Mouse (Mus musculus): ENCODE results near the gene Pou2f1. TPM values are rescaled to one million over a fixed set of nuclear protein-coding genes. Genes with fewer than 3 reads are reported as not detected.

Gene Pou2f1
- polyA plus RNA-seq (2011; ENCODE audit: insufficient read length, low read depth, missing spikeins), result 4.6 and 6.3 TPM in 2 replicates

DNA sequence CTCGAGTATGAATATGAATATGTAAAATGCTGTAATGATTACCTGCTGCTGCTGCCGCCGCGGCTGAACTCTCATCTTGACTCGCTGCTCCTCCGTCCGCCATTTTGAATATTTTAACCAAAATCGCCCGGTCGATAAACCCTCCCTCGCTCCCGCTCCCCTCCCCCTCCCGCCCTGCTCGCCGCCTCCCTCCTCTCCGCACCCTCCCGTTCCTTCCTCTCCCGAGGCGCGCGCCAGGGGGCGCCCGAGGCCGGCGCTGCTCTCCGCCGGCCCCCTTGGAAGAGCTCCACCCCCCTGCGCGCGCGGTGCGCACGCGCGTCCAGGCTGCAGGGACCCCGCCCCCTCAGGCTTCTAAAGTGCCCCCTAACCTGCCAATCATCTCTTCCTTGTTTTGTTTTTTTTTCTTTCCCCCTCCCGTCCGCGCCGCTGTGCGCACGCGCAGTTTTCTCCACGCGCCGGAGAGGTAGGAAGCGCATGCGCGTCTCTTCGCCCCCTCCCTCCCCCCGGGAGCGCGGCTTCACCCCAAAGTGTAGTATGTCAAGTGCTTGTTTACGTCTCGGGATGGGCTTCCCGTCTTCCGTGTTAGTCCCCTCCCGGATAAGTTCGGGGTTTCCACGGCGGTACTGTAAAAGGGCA, at the start of gene Pou2f1:
Gene Pou2f1 (minus strand): TSS at position 159 of the 636 bp plus-strand sequence.
- Histone ChIP-seq H3K4me3 (ENCODE audit: insufficient read depth, low read length) (peak within 1 kb of the TSS; percentile 79), H3K4me1 (ENCODE audit: control insufficient read depth, insufficient read depth, low read length) (peaks cover 2% of the 10 kb centered on the region; the same call in 1 of the 2 replicates), H3K27ac (ENCODE audit: insufficient read depth, low read length) (peak within 1 kb of the TSS; percentile 45; the same call in 1 of the 2 replicates)
- TF ChIP-seq CTCF (IDR thresholded peaks at IDR 0.05; ENCODE audit: borderline replicate concordance, insufficient read depth, low read length) (peak; percentile 21; the same call in 1 of the 2 replicates), POLR2A (IDR thresholded peaks at IDR 0.05; ENCODE audit: low read depth, low read length) (peak; percentile 81)

DNA sequence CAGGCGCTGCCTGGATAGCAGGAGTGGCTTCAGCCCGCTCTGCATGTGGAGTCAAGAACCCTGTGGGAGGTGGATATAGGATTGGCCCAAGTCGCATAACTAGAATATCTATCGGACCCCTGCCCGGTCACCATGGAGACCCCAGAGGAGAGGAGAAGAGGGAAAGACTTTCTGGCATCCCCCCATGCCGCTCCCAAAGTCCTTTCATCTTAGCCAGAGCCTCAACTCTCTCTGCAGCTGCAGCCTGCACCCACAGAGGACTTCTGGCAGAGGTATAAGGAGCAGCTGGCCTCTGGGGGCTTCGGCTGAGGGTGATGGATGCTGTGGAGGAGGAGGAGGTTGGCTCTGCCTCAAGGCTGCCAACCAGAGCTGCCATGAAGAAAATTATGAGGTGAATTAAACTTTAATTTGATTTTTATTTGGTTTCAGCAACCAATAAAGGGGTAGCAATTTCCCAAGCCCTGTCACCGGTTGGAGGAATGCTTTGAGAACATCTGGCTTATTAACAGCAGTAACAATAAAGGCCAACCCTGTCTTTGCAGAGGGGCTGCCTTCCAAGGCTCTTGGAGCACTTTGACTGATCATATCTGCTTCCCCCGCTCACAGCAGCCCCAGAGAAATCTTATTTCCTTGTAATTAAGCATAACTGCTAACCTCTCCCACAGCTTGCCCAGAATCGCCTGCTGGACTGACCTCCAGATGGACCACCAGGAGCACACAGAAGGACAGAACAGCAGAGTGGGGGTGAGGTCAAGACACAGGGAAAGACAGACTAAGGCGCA, 46.8 kb upstream of the Pou2f1 start:
- Histone ChIP-seq H3K4me1 (ENCODE audit: control insufficient read depth, insufficient read depth, low read length) (peaks cover 25% of the 10 kb centered on the region), H3K27ac (ENCODE audit: insufficient read depth, low read length) (no peak overlapping the region), H3K4me3 (ENCODE audit: insufficient read depth, low read length) (no peak overlapping the region)
- no peak for TF ChIP-seq POLR2A (IDR thresholded peaks at IDR 0.05; ENCODE audit: low read depth, low read length)
- no peak for TF ChIP-seq CTCF (IDR thresholded peaks at IDR 0.05; ENCODE audit: borderline replicate concordance, insufficient read depth, low read length)

DNA sequence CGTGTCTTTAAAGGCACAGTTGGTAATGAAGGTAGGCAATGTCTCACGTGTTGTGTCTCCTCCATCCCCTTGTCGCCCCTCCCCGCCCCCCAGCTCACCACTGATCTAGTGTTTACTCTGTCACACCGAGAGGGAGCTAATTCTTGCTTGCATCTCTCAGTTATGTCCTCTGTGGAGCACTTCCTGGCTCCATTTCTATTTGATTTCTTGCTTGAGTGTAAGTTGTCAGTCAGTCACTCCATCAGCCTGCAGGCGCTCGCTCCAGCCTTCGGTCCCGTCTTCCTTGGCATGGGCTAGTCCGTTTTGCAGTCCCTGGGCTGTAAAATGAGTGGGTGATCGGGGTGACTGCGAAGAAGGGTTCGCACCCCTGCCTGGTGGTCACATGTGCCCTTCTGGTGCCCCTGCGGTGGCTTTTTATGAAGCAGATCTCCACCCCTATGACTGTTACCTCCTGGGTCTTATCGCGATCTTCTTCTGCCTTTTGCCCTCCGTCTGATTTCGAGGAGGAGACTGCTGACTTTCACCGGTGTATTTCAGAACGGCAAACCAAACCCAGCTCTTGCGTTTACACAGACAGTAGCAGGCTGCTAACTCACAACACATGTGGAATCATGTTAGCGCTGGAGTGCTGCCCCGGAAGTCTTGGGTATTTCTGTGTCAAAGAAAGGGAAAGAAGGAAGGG, 45.9 kb upstream of the Pou2f1 start:
- Histone ChIP-seq H3K4me1 (ENCODE audit: control insufficient read depth, insufficient read depth, low read length) (peaks cover 30% of the 10 kb centered on the region), H3K27ac (ENCODE audit: insufficient read depth, low read length) (no peak overlapping the region), H3K4me3 (ENCODE audit: insufficient read depth, low read length) (peak overlapping the region; percentile 39)
- TF ChIP-seq CTCF (IDR thresholded peaks at IDR 0.05; ENCODE audit: borderline replicate concordance, insufficient read depth, low read length) (no peak), POLR2A (IDR thresholded peaks at IDR 0.05; ENCODE audit: low read depth, low read length) (no peak)

DNA sequence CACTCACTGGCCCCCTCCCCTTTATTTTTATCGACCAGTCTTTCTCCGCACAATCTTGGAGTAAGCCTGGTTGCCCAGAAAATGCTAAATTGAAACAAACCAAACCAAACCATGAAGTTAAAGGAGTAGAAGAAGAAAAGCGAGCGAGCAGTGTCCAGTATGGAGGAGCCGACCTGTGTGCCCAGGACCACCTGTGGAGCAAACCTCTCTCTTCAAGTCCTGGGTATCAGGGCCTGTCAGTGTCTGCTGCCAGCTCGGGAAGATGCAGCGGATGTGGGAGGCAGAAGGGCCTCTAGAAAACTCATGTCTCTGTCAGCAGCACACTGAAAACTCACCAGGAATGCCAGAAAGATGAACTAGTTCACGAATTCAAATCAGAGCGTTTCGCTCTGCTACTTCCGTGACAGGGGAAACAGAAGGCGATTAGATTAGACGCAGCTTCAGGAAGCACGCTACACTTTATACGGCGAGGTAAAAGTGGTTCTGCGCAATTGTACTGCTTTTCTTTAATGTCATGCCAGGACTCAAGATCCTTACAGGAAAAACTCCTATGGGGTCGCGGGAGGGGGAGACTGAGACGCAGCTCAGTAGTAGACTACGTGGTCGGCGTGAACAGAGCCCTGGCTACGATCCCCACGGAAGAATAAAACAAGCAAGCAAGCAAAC, 45.2 kb upstream of the Pou2f1 start:
- TF ChIP-seq POLR2A (IDR thresholded peaks at IDR 0.05; ENCODE audit: low read depth, low read length) (no peak), CTCF (IDR thresholded peaks at IDR 0.05; ENCODE audit: borderline replicate concordance, insufficient read depth, low read length) (no peak)

DNA sequence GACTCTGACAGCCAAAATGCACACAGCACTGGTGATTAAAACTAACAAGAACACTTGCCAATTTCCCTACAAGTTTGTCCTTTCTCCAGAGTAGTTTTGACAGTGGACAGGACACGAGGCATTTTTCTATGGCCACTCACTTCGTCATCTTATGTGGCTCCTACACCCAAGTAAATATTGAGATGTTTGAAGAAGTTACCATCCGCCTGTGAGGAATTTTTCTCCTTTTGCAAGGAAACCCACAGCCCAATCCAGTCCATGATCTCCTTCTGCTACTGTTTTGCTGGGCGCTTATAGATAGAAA, 43.4 kb upstream of the Pou2f1 start:
- peak overlapping the region; percentile 90 for H3K27ac ChIP-seq (ENCODE audit: insufficient read depth, low read length)
- TF ChIP-seq POLR2A (IDR thresholded peaks at IDR 0.05; ENCODE audit: low read depth, low read length), result no peak
- TF ChIP-seq CTCF (IDR thresholded peaks at IDR 0.05; ENCODE audit: borderline replicate concordance, insufficient read depth, low read length), result no peak
- peaks cover 31% of the 10 kb centered on the region for H3K4me1 ChIP-seq (ENCODE audit: control insufficient read depth, insufficient read depth, low read length)
- H3K4me3 ChIP-seq (ENCODE audit: insufficient read depth, low read length), result no peak overlapping the region

More for the DNA sequence above, 45.2 kb upstream of the Pou2f1 start:
- Histone ChIP-seq H3K27ac (ENCODE audit: insufficient read depth, low read length) (peak overlapping the region; percentile 22), H3K4me1 (ENCODE audit: control insufficient read depth, insufficient read depth, low read length) (peaks cover 31% of the 10 kb centered on the region), H3K4me3 (ENCODE audit: insufficient read depth, low read length) (peak overlapping the region; percentile 39)

DNA sequence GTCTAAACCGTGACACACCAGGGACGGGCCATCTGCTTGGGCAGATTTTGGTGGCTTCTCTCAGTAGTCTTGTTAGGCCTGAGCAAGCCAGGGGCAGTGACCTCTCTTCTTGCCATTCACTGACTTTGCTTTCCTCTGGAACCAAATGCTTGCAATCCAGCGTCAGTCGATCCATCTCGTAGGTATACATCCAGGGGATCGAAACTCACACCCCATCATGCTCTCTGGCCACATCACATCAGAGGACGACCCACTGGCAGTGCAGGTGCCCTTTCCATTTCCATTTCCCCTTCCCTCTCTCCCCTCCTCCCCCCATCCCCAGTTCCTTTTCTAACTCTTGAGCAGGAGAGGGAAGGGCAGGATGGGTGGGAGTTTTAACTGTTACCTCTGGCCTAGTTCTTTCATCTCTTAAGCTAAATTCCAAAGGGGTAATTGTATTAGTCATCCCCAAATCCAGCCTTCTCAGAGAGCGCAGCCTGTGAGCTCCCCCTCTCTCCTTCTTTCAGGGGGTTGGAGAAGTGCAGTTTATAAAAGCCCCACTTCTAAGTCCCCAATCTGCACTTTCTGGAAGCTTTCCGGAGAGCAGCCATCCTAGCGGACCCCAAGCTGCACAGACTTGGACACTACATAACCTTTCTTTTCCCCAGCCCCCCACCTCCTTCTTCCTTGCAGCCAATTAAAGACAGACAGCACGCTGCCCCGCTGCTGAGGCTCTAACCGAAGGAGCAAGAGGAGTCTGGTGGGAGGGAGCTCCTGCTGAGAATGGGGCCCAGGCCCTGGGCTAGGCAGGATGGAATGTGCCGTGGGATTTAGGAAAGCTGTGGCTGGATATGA, 42.8 kb upstream of the Pou2f1 start:
- Histone ChIP-seq H3K27ac (ENCODE audit: insufficient read depth, low read length) (peak overlapping the region; percentile 90), H3K4me3 (ENCODE audit: insufficient read depth, low read length) (no peak overlapping the region), H3K4me1 (ENCODE audit: control insufficient read depth, insufficient read depth, low read length) (peaks cover 31% of the 10 kb centered on the region)
- TF ChIP-seq POLR2A (IDR thresholded peaks at IDR 0.05; ENCODE audit: low read depth, low read length) (no peak), CTCF (IDR thresholded peaks at IDR 0.05; ENCODE audit: borderline replicate concordance, insufficient read depth, low read length) (no peak)

DNA sequence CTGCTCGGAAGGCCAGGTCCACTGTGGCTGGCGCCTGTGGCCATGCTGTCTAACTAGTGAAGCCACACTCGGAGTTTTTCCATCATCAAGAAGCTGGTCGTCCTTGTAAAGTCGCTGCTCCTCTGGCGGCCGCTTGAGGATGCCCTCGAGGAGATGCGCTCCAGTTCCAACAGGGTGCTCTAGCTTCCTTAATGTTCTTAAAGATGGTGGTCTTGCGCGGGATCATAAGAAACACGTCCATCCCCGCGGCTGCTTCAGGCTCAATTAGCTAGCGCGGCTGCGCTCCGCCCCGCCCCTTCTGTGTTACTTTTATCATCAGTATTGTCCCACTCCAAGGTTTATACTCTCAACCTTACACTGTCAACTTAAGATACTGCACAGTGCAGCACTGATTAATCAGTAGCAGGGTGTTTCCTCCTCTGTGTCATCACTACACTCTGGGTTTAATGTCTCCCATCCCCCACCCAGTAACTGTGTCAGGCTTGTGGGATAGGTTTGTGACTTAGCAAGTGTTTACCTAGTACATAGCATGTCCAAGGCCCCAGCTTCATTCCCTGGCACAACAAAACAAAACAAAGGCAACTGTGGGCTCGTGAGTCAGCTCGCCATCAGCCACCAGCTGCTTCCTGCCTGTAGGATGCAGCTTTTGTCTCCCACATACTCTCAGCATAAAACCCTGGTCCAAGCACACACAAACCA, 41.1 kb upstream of the Pou2f1 start:
- Histone ChIP-seq H3K27ac (ENCODE audit: insufficient read depth, low read length) (peak overlapping the region; percentile 28), H3K4me3 (ENCODE audit: insufficient read depth, low read length) (no peak overlapping the region), H3K4me1 (ENCODE audit: control insufficient read depth, insufficient read depth, low read length) (peaks cover 28% of the 10 kb centered on the region)
- TF ChIP-seq POLR2A (IDR thresholded peaks at IDR 0.05; ENCODE audit: low read depth, low read length) (no peak), CTCF (IDR thresholded peaks at IDR 0.05; ENCODE audit: borderline replicate concordance, insufficient read depth, low read length) (no peak)

DNA sequence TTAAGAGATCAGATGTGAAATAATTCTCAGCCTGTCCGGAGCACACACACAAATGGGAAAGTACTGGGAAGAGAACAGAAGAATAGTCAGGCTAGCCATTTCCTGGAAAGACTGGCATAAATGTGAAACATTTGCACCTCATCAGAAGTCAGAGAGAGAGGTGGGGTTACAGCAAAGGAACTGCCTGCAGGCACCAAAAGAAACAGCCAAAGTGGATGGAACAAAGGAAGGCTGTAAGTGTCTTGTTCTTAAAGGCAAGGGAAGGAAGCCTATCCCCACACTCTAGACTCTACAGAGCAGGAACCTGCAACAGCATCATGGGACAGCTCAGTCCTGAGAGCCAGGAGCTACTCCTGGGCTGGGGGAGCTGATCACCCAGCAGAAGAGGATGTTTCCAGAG, 39.0 kb upstream of the Pou2f1 start:
- Histone ChIP-seq H3K27ac (ENCODE audit: insufficient read depth, low read length) (no peak overlapping the region), H3K4me3 (ENCODE audit: insufficient read depth, low read length) (no peak overlapping the region), H3K4me1 (ENCODE audit: control insufficient read depth, insufficient read depth, low read length) (peaks cover 22% of the 10 kb centered on the region)
- TF ChIP-seq POLR2A (IDR thresholded peaks at IDR 0.05; ENCODE audit: low read depth, low read length) (no peak), CTCF (IDR thresholded peaks at IDR 0.05; ENCODE audit: borderline replicate concordance, insufficient read depth, low read length) (no peak)

Data from embryonic fibroblast, embryonic 13.5 days (primary cell).